Mouse (Mus musculus): Measurements from ENCODE around the gene Serpind1. TPM values are rescaled to one million over a fixed set of nuclear protein-coding genes. Genes with fewer than 3 reads are reported as not detected.

Serpind1 gene
- polyA plus RNA-seq, 1 experiment from 2014 or later, result 0.67 TPM

- Histone ChIP-seq H3K4me2 (ENCODE audit: low read depth, low read length) (no peak overlapping the region), H3K27me3 (ENCODE audit: control insufficient read depth, insufficient read depth, low read length) (no peaks in the 10 kb centered on the region), H3K4me1 (ENCODE audit: control insufficient read depth, insufficient read depth, low read length) (no peaks in the 10 kb centered on the region), H3K27ac (ENCODE audit: low read length) (no peak overlapping the region), H3K4me3 (ENCODE audit: low read length) (no peak overlapping the region), H3K9me3 (replicated peaks; ENCODE audit: control insufficient read depth, low read length) (0 out of 2 replicates have a peak, but pooled peaks cover 4% of the 10 kb centered on the region), H3K9ac (ENCODE audit: low read length) (no peak overlapping the region), H3K36me3 (ENCODE audit: control insufficient read depth, insufficient read depth) (peaks cover 55% of the 10 kb centered on the region)
- WGBS, result 96% methylated on average over 5 of the region's 5 CpGs
- no peak for ATAC-seq (replicated peaks; ENCODE audit: extremely low read depth, insufficient read depth, low FRiP score)
Measured at GRCm38 (mm10) chr16:17312531-17312930, 18.6 kb upstream of the Serpind1 start.

- Histone ChIP-seq H3K27me3 (ENCODE audit: control insufficient read depth, insufficient read depth, low read length) (no peaks in the 10 kb centered on the region), H3K9me3 (replicated peaks; ENCODE audit: control insufficient read depth, low read length) (0 out of 2 replicates have a peak, but pooled peaks cover 4% of the 10 kb centered on the region), H3K4me2 (ENCODE audit: low read depth, low read length) (no peak overlapping the region), H3K27ac (ENCODE audit: low read length) (no peak overlapping the region), H3K9ac (ENCODE audit: low read length) (no peak overlapping the region), H3K36me3 (ENCODE audit: control insufficient read depth, insufficient read depth) (peaks cover 48% of the 10 kb centered on the region), H3K4me1 (ENCODE audit: control insufficient read depth, insufficient read depth, low read length) (no peaks in the 10 kb centered on the region), H3K4me3 (ENCODE audit: low read length) (no peak overlapping the region)
- WGBS, result 89% methylated on average over 7 of the region's 7 CpGs
- ATAC-seq (replicated peaks; ENCODE audit: extremely low read depth, insufficient read depth, low FRiP score), result no peak
Measured at GRCm38 (mm10) chr16:17316554-17316953, 14.6 kb upstream of the Serpind1 start.

- H3K9me3 ChIP-seq (replicated peaks; ENCODE audit: control insufficient read depth, low read length), result no peaks in the 10 kb centered on the region
- peaks cover 36% of the 10 kb centered on the region for H3K36me3 ChIP-seq (ENCODE audit: control insufficient read depth, insufficient read depth)
- H3K4me3 ChIP-seq (ENCODE audit: low read length), result no peak overlapping the region
- H3K27me3 ChIP-seq (ENCODE audit: control insufficient read depth, insufficient read depth, low read length), result no peaks in the 10 kb centered on the region
- no peaks in the 10 kb centered on the region for H3K4me1 ChIP-seq (ENCODE audit: control insufficient read depth, insufficient read depth, low read length)
- H3K9ac ChIP-seq (ENCODE audit: low read length), result no peak overlapping the region
- H3K27ac ChIP-seq (ENCODE audit: low read length), result no peak overlapping the region
- 68% methylated on average over 5 of the region's 5 CpGs for WGBS
- no peak for ATAC-seq (replicated peaks; ENCODE audit: extremely low read depth, insufficient read depth, low FRiP score)
- no peak overlapping the region for H3K4me2 ChIP-seq (ENCODE audit: low read depth, low read length)
Measured at GRCm38 (mm10) chr16:17321481-17321880, 9.7 kb upstream of the Serpind1 start.

- H3K9ac ChIP-seq (ENCODE audit: low read length), result no peak overlapping the region
- H3K27me3 ChIP-seq (ENCODE audit: control insufficient read depth, insufficient read depth, low read length), result no peaks in the 10 kb centered on the region
- no peak overlapping the region for H3K4me3 ChIP-seq (ENCODE audit: low read length)
- H3K4me2 ChIP-seq (ENCODE audit: low read depth, low read length), result no peak overlapping the region
- H3K27ac ChIP-seq (ENCODE audit: low read length), result no peak overlapping the region
- 82% methylated on average over 5 of the region's 5 CpGs for WGBS
- peaks cover 18% of the 10 kb centered on the region; the same call in 1 of the 2 replicates for H3K36me3 ChIP-seq (ENCODE audit: control insufficient read depth, insufficient read depth)
- no peaks in the 10 kb centered on the region for H3K9me3 ChIP-seq (replicated peaks; ENCODE audit: control insufficient read depth, low read length)
- no peak for ATAC-seq (replicated peaks; ENCODE audit: extremely low read depth, insufficient read depth, low FRiP score)
- H3K4me1 ChIP-seq (ENCODE audit: control insufficient read depth, insufficient read depth, low read length), result no peaks in the 10 kb centered on the region
Measured at GRCm38 (mm10) chr16:17324745-17325144, 6.4 kb upstream of the Serpind1 start.

GRCm38 (mm10) chr16:17326064-17326463, 5.1 kb upstream of the Serpind1 start:
- H3K9ac ChIP-seq (ENCODE audit: low read length), result no peak overlapping the region
- H3K36me3 ChIP-seq (ENCODE audit: control insufficient read depth, insufficient read depth), result peaks cover 18% of the 10 kb centered on the region; the same call in 1 of the 2 replicates
- H3K4me1 ChIP-seq (ENCODE audit: control insufficient read depth, insufficient read depth, low read length), result no peaks in the 10 kb centered on the region
- no peak overlapping the region for H3K4me3 ChIP-seq (ENCODE audit: low read length)
- H3K9me3 ChIP-seq (replicated peaks; ENCODE audit: control insufficient read depth, low read length), result no peaks in the 10 kb centered on the region
- 89% methylated on average over 2 of the region's 2 CpGs for WGBS
- no peak for ATAC-seq (replicated peaks; ENCODE audit: extremely low read depth, insufficient read depth, low FRiP score)
- H3K27me3 ChIP-seq (ENCODE audit: control insufficient read depth, insufficient read depth, low read length), result no peaks in the 10 kb centered on the region
- no peak overlapping the region for H3K4me2 ChIP-seq (ENCODE audit: low read depth, low read length)
- no peak overlapping the region for H3K27ac ChIP-seq (ENCODE audit: low read length)

GRCm38 (mm10) chr16:17329848-17330570, 1.2 kb upstream of the Serpind1 start:
- Histone ChIP-seq H3K4me3 (ENCODE audit: low read length) (no peak overlapping the region), H3K27ac (ENCODE audit: low read length) (no peak overlapping the region), H3K9ac (ENCODE audit: low read length) (no peak overlapping the region), H3K4me2 (ENCODE audit: low read depth, low read length) (no peak overlapping the region), H3K36me3 (ENCODE audit: control insufficient read depth, insufficient read depth) (peaks cover 4% of the 10 kb centered on the region; the same call in 1 of the 2 replicates), H3K4me1 (ENCODE audit: control insufficient read depth, insufficient read depth, low read length) (no peaks in the 10 kb centered on the region), H3K27me3 (ENCODE audit: control insufficient read depth, insufficient read depth, low read length) (no peaks in the 10 kb centered on the region), H3K9me3 (replicated peaks; ENCODE audit: control insufficient read depth, low read length) (no peaks in the 10 kb centered on the region)
- no peak for ATAC-seq (replicated peaks; ENCODE audit: extremely low read depth, insufficient read depth, low FRiP score)
- 75% methylated on average over 1 of the region's 1 CpGs for WGBS

- ATAC-seq (replicated peaks; ENCODE audit: extremely low read depth, insufficient read depth, low FRiP score), result no peak
- Histone ChIP-seq H3K9ac (ENCODE audit: low read length) (no peak overlapping the region), H3K36me3 (ENCODE audit: control insufficient read depth, insufficient read depth) (no peaks in the 10 kb centered on the region), H3K27ac (ENCODE audit: low read length) (no peak overlapping the region), H3K27me3 (ENCODE audit: control insufficient read depth, insufficient read depth, low read length) (no peaks in the 10 kb centered on the region), H3K4me1 (ENCODE audit: control insufficient read depth, insufficient read depth, low read length) (no peaks in the 10 kb centered on the region), H3K4me2 (ENCODE audit: low read depth, low read length) (no peak overlapping the region), H3K4me3 (ENCODE audit: low read length) (no peak overlapping the region), H3K9me3 (replicated peaks; ENCODE audit: control insufficient read depth, low read length) (no peaks in the 10 kb centered on the region)
- WGBS, result 89% methylated on average over 5 of the region's 5 CpGs
Measured at GRCm38 (mm10) chr16:17331855-17332254, 684 bp downstream of the Serpind1 start.

- H3K27me3 ChIP-seq (ENCODE audit: control insufficient read depth, insufficient read depth, low read length), result no peaks in the 10 kb centered on the region
- no peak overlapping the region for H3K4me2 ChIP-seq (ENCODE audit: low read depth, low read length)
- no peak overlapping the region for H3K9ac ChIP-seq (ENCODE audit: low read length)
- no peaks in the 10 kb centered on the region for H3K4me1 ChIP-seq (ENCODE audit: control insufficient read depth, insufficient read depth, low read length)
- 0 out of 2 replicates have a peak, but pooled peaks cover under 1% of the 10 kb centered on the region for H3K36me3 ChIP-seq (ENCODE audit: control insufficient read depth, insufficient read depth)
- H3K27ac ChIP-seq (ENCODE audit: low read length), result no peak overlapping the region
- H3K9me3 ChIP-seq (replicated peaks; ENCODE audit: control insufficient read depth, low read length), result no peaks in the 10 kb centered on the region
- ATAC-seq (replicated peaks; ENCODE audit: extremely low read depth, insufficient read depth, low FRiP score), result no peak
- no peak overlapping the region for H3K4me3 ChIP-seq (ENCODE audit: low read length)
Measured at GRCm38 (mm10) chr16:17334574-17334973, 3.4 kb downstream of the Serpind1 start.

- Histone ChIP-seq H3K9ac (ENCODE audit: low read length) (no peak overlapping the region), H3K4me2 (ENCODE audit: low read depth, low read length) (no peak overlapping the region), H3K36me3 (ENCODE audit: control insufficient read depth, insufficient read depth) (0 out of 2 replicates have a peak, but pooled peaks cover 3% of the 10 kb centered on the region), H3K9me3 (replicated peaks; ENCODE audit: control insufficient read depth, low read length) (no peaks in the 10 kb centered on the region), H3K4me1 (ENCODE audit: control insufficient read depth, insufficient read depth, low read length) (no peaks in the 10 kb centered on the region), H3K4me3 (ENCODE audit: low read length) (no peak overlapping the region), H3K27ac (ENCODE audit: low read length) (no peak overlapping the region), H3K27me3 (ENCODE audit: control insufficient read depth, insufficient read depth, low read length) (no peaks in the 10 kb centered on the region)
- no peak for ATAC-seq (replicated peaks; ENCODE audit: extremely low read depth, insufficient read depth, low FRiP score)
- WGBS, result 46% methylated on average over 1 of the region's 1 CpGs
Measured at GRCm38 (mm10) chr16:17336089-17336488, 4.9 kb downstream of the Serpind1 start.

Measured in heart, embryonic 16.5 days (tissue).